Mouse (Mus musculus) CH12.LX (cell line): ENCODE data around the gene Gm39566. TPM values are rescaled to one million over a fixed set of nuclear protein-coding genes. Genes with fewer than 3 reads are reported as not detected.

Experiments
- DNase-seq: peaks from one replicate; pipeline ENCODE4 v3.0.0-alpha.2; 2013; ENCODE audit errors: extremely low read depth
- H3K27ac ChIP-seq: 2 replicates; pipeline ENCODE4 v1.5.1; 2012; ENCODE audit warnings: low read depth, mild to moderate bottlenecking, control low read depth, moderate library complexity; ENCODE audit not compliant: insufficient read depth
- H3K27me3 ChIP-seq: replicated peaks from 2 replicates; pipeline ENCODE3; 2012; ENCODE audit warnings: inconsistent platforms
- H3K36me3 ChIP-seq, 2 experiments: replicated peaks in 1 of 2; 2 replicates each; pipeline versions ENCODE3 to v1.6.1; 2012; ENCODE audit warnings: inconsistent platforms in 1 of 2, low read length in 1 of 2, mild to moderate bottlenecking in 1 of 2, mixed read lengths in 1 of 2, moderate library complexity in 1 of 2; ENCODE audit not compliant: control insufficient read depth in 1 of 2, insufficient read depth in 1 of 2
- H3K4me1 ChIP-seq, 2 experiments: 2 replicates each; pipeline ENCODE4 v1.6.1; 2012; ENCODE audit warnings: inconsistent platforms in 1 of 2, moderate library complexity in 1 of 2; ENCODE audit not compliant: insufficient read depth in 2 of 2, control insufficient read depth in 1 of 2
- H3K4me2 ChIP-seq: 2 replicates; pipeline ENCODE4 v1.6.1; 2012; ENCODE audit warnings: low read depth, mild to moderate bottlenecking, control low read depth; ENCODE audit not compliant: poor library complexity, insufficient read depth, severe bottlenecking
- H3K4me3 ChIP-seq, 3 experiments: fragments of 150-350 bp in 1 of 3; sonication (generic) in 1 of 3; replicated peaks in 1 of 3; 2 replicates each; pipeline versions ENCODE3 to v1.5.1; 2011 to 2012; ENCODE audit warnings: low read depth in 2 of 3, low read length in 2 of 3, mild to moderate bottlenecking in 2 of 3, moderate library complexity in 2 of 3, control low read depth in 1 of 3, improper control_type of control experiment in 1 of 3, inconsistent platforms in 1 of 3, mixed read lengths in 1 of 3; ENCODE audit not compliant: poor library complexity in 1 of 3
- H3K79me2 ChIP-seq: replicated peaks from 2 replicates; pipeline ENCODE4 v1.6.1; 2012; ENCODE audit warnings: mild to moderate bottlenecking, moderate library complexity; ENCODE audit not compliant: control insufficient read depth, poor library complexity, insufficient read depth, severe bottlenecking; ENCODE audit errors: extremely low read depth
- H3K9ac ChIP-seq: 2 replicates; pipeline ENCODE4 v1.6.1; 2012; ENCODE audit warnings: low read depth, mild to moderate bottlenecking, control low read depth, moderate library complexity; ENCODE audit not compliant: insufficient read depth
- H3K9me3 ChIP-seq: replicated peaks from 2 replicates; pipeline ENCODE3; 2012; ENCODE audit warnings: low read length, inconsistent platforms, mixed read lengths
- CHD1 ChIP-seq: IDR thresholded peaks from 2 replicates; pipeline ENCODE4 v1.6.1; 2012; ENCODE audit warnings: low read depth, low read length, improper control_type of control experiment, inconsistent platforms
- CHD2 ChIP-seq: IDR thresholded peaks from 2 replicates; pipeline ENCODE4 v1.6.1; 2011; ENCODE audit warnings: low read length, improper control_type of control experiment
- CTCF ChIP-seq, 2 experiments: IDR thresholded peaks in 1 of 2; conservative IDR thresholded peaks in 1 of 2; 2 replicates each; pipeline ENCODE4 v1.5.1; 2011 to 2012; ENCODE audit warnings: low read depth in 2 of 2, low read length in 2 of 2, improper control_type of control experiment in 1 of 2, inconsistent platforms in 1 of 2, mild to moderate bottlenecking in 1 of 2, moderate library complexity in 1 of 2
- E2F4 ChIP-seq: IDR thresholded peaks from 2 replicates; pipeline ENCODE4 v1.6.1; 2011; ENCODE audit warnings: low read depth, low read length, improper control_type of control experiment; ENCODE audit not compliant: insufficient replicate concordance
- EP300 ChIP-seq: IDR thresholded peaks from 2 replicates; pipeline ENCODE4 v1.6.1; 2011; ENCODE audit warnings: low read length, improper control_type of control experiment
- ETS1 ChIP-seq: conservative IDR thresholded peaks from 2 replicates; pipeline ENCODE4 v1.6.1; 2012; ENCODE audit warnings: low read depth, mild to moderate bottlenecking, inconsistent platforms, low read length, improper control_type of control experiment, moderate library complexity
- GABPA ChIP-seq: IDR thresholded peaks from 2 replicates; pipeline ENCODE4 v1.6.1; 2012; ENCODE audit warnings: low read depth, low read length, improper control_type of control experiment, inconsistent platforms; ENCODE audit not compliant: insufficient replicate concordance
- HCFC1 ChIP-seq: IDR thresholded peaks from 2 replicates; pipeline ENCODE4 v1.6.1; 2012; ENCODE audit warnings: low read depth, mild to moderate bottlenecking, inconsistent platforms, low read length, improper control_type of control experiment
- IRF4 ChIP-seq: IDR thresholded peaks from 2 replicates; pipeline ENCODE4 v1.6.1; 2014; ENCODE audit warnings: low read depth, mild to moderate bottlenecking, inconsistent platforms, low read length, improper control_type of control experiment
- JUN ChIP-seq: IDR thresholded peaks from 2 replicates; pipeline ENCODE4 v1.6.1; 2011; ENCODE audit warnings: low read depth, mild to moderate bottlenecking, low read length, improper control_type of control experiment, moderate library complexity; ENCODE audit not compliant: insufficient read depth
- JUND ChIP-seq: conservative IDR thresholded peaks from 2 replicates; pipeline ENCODE4 v1.6.1; 2011; ENCODE audit warnings: low read depth, low read length, improper control_type of control experiment
- MAFK ChIP-seq: IDR thresholded peaks from 2 replicates; pipeline ENCODE4 v1.6.1; 2011; ENCODE audit warnings: low read length, improper control_type of control experiment; ENCODE audit not compliant: insufficient replicate concordance
- MAZ ChIP-seq: IDR thresholded peaks from 2 replicates; pipeline ENCODE4 v1.6.1; 2012; ENCODE audit warnings: low read depth, mild to moderate bottlenecking, inconsistent platforms, low read length, improper control_type of control experiment, moderate library complexity
- MXI1 ChIP-seq: IDR thresholded peaks from 2 replicates; pipeline ENCODE4 v1.6.1; 2011; ENCODE audit warnings: mild to moderate bottlenecking, low read depth, low read length, improper control_type of control experiment
- MYC ChIP-seq: IDR thresholded peaks from 2 replicates; pipeline ENCODE4 v1.6.1; 2011; ENCODE audit warnings: low read depth, mild to moderate bottlenecking, improper control_type of control experiment, low read length
- NRF1 ChIP-seq: IDR thresholded peaks from 2 replicates; pipeline ENCODE4 v1.6.1; 2014; ENCODE audit warnings: low read depth, mild to moderate bottlenecking, inconsistent platforms, low read length, improper control_type of control experiment, moderate library complexity
- PAX5 ChIP-seq: IDR thresholded peaks from 2 replicates; pipeline ENCODE4 v1.6.1; 2012; ENCODE audit warnings: low read length, inconsistent platforms, mixed read lengths
- POLR2A ChIP-seq: IDR thresholded peaks from 2 replicates; pipeline ENCODE4 v1.6.1; 2011; ENCODE audit warnings: low read depth, mild to moderate bottlenecking, improper control_type of control experiment, low read length
- POLR2AphosphoS2 ChIP-seq: IDR thresholded peaks from 2 replicates; pipeline ENCODE4 v1.6.1; 2011; ENCODE audit warnings: low read depth, low read length, improper control_type of control experiment
- RAD21 ChIP-seq: IDR thresholded peaks from 2 replicates; pipeline ENCODE4 v1.6.1; 2011; ENCODE audit warnings: low read depth, mild to moderate bottlenecking, low read length, improper control_type of control experiment, moderate library complexity
- RCOR1 ChIP-seq: conservative IDR thresholded peaks from 2 replicates; pipeline ENCODE4 v1.6.1; 2012; ENCODE audit warnings: low read depth, mild to moderate bottlenecking, inconsistent platforms, low read length, improper control_type of control experiment
- SMC3 ChIP-seq: IDR thresholded peaks from 2 replicates; pipeline ENCODE4 v1.6.1; 2011; ENCODE audit warnings: low read depth, low read length, improper control_type of control experiment
- UBTF ChIP-seq: IDR thresholded peaks from 2 replicates; pipeline ENCODE4 v1.6.1; 2012; ENCODE audit warnings: low read depth, mild to moderate bottlenecking, inconsistent platforms, low read length, improper control_type of control experiment, moderate library complexity
- ZMIZ1 ChIP-seq: IDR thresholded peaks from 2 replicates; pipeline ENCODE4 v1.6.1; 2012; ENCODE audit warnings: low read depth, mild to moderate bottlenecking, inconsistent platforms, low read length, improper control_type of control experiment
- ZNF384 ChIP-seq: IDR thresholded peaks from 2 replicates; pipeline ENCODE4 v1.6.1; 2012; ENCODE audit warnings: low read depth, low read length, improper control_type of control experiment, inconsistent platforms
- dilution Hi-C: fragments of 300-500 bp; cut with MboI; formaldehyde crosslinking; loops from 2 replicates; pipeline ENCODE4 v1.14.3; 2020; ENCODE audit warnings: low sequenced_read_pairs; ENCODE audit not compliant: extremely low pct_unique_long_range_greater_than_20kb, extremely low pct_ligation_motif_present
- in situ Hi-C: fragments of 300-500 bp; cut with MboI; formaldehyde crosslinking; loops from 3 replicates; pipeline ENCODE4 v1.14.3; 2019; ENCODE audit warnings: low sequenced_read_pairs, low pct_ligation_motif_present, low pct_unique_long_range_greater_than_20kb, mixed read lengths
- polyA plus RNA-seq: library from polyadenylated mRNA; unstranded; fragments of >175 nt; gene quantifications from 2 replicates; pipeline ENCODE4 v1.2.1, GENCODE M21; 2012; ENCODE audit warnings: low read depth; ENCODE audit not compliant: insufficient read length
- total RNA-seq, 2 experiments: library from RNA; depleted of rRNA; stranded (reverse); fragments of 300-350 nt in 1 of 2; fragments of >200 nt in 1 of 2; gene quantifications; 2 replicates each; pipeline ENCODE4 v1.2.3; 2012 to 2014

Gene Gm39566
- total and polyA plus RNA-seq, 3 experiments = not detected

DNA sequence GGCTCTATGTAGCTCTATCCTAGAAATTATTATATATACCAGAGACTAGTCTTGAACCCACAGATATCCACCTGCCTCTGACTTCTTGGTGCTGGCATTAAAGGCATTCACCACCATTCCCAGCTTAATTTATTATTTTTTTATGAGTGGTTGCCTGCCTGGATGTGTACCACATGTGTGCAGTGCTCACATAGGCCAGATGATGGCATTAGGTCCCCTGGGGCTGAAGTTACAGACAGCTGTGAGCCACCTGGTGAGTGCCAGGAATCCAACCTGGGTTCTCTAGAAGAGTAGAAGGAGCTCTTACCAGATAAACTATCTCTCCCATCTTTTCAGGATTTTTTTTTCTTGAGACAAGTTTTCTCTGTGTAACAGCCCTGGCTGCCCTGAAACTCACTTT lies 4.8 kb downstream of the Gm39566 start:
- DNase-seq = no peak
- H3K79me2 ChIP-seq = no peaks in the 10 kb centered on the region
- TF ChIP-seq HCFC1 = no peak
- peak; percentile 16; the same call in 1 of the 2 replicates for TF ChIP-seq SMC3
- no peak for TF ChIP-seq CHD2
- TF ChIP-seq PAX5 = no peak
- TF ChIP-seq POLR2AphosphoS2 = no peak
- TF ChIP-seq GABPA = no peak
- no peak for TF ChIP-seq EP300
- TF ChIP-seq E2F4 = no peak
- TF ChIP-seq NRF1 = no peak
- no peak for TF ChIP-seq ETS1
- TF ChIP-seq CHD1 = no peak
- TF ChIP-seq ZMIZ1 = no peak
- TF ChIP-seq ZNF384 = no peak
- TF ChIP-seq UBTF = no peak
- TF ChIP-seq RAD21 = peak; percentile 3
- no peak for TF ChIP-seq IRF4
- TF ChIP-seq MAZ = no peak
- TF ChIP-seq MYC = no peak
- no peak for TF ChIP-seq JUN
- TF ChIP-seq MAFK = no peak
- peak in 1 of 2 experiments; percentile 42; a peak in 2 of 4 replicates for TF ChIP-seq CTCF (conservative IDR thresholded peaks at IDR 0.05 in 1 of 2, IDR thresholded peaks at IDR 0.05 in 1 of 2; ENCODE audit: low read depth in 2 of 2, low read length in 2 of 2)
- TF ChIP-seq JUND = no peak
- TF ChIP-seq RCOR1 = no peak
- TF ChIP-seq POLR2A = no peak
- no peak for TF ChIP-seq MXI1
- TF ChIP-seq, all 38 proteins: peak for 3
- H3K4me2 ChIP-seq = no peak overlapping the region
- no peaks in the 10 kb centered on the region for H3K4me1 ChIP-seq
- peaks cover 13% of the 10 kb centered on the region for H3K9me3 ChIP-seq
- peaks cover 72% of the 10 kb centered on the region for H3K27me3 ChIP-seq
- dilution Hi-C loops = no loop called here
- in situ Hi-C loops = no loop called here
- no peak overlapping the region for H3K4me3 ChIP-seq
- H3K9ac ChIP-seq = no peak overlapping the region
- H3K27ac ChIP-seq = no peak overlapping the region
- H3K36me3 ChIP-seq = no peaks in the 10 kb centered on the region
